Mouse (Mus musculus) liver, adult 2 months (tissue): ENCODE measurements around the gene Hspa4l.

Experiments used
- CTCF ChIP-seq: fragments of 200-500 bp; IDR thresholded peaks from 2 replicates; pipeline ENCODE4 v1.5.1; 2011; ENCODE audit warnings: low read depth, low read length, control low read depth
- POLR2A ChIP-seq: fragments of 200-500 bp; IDR thresholded peaks from 2 replicates; pipeline ENCODE4 v1.6.1; 2011; ENCODE audit warnings: low read length, control low read depth; ENCODE audit not compliant: insufficient read depth; ENCODE audit errors: extremely low read depth

DNA sequence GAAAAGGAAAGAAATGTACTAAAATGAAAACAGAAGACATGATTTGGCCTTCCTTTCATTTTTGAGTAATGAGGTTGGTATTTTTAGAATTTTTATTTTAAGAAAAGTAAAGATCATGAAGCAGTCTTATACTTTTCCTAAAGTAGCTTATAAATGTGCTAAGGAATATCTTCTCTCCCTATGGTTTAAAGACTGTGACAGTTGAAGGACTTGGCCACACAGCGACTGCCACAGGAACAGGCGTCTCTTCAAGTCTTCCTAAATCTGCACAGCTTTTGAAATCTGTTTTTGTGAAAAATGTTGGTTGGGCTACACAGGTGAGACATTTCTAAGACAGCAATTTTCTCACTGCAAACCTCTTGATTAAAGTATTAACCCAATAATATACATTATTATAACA, 69.0 kb downstream of the Hspa4l start:
- TF ChIP-seq CTCF (no peak), POLR2A (no peak)
